Mouse (Mus musculus) hindbrain, embryonic 10.5 days (tissue): Measurements from ENCODE around the gene Syngr2. TPM values are rescaled to one million over a fixed set of nuclear protein-coding genes. Genes with fewer than 3 reads are reported as not detected.
A peak's percentile ranks its signal among the peaks of the same experiment; 100 is the strongest.

Source experiments
- DNase-seq: peaks from one replicate; pipeline ENCODE4 v3.0.0-alpha.2; 2017; ENCODE audit warnings: low spot score
- H3K27ac ChIP-seq: fragments of 300-500 bp; sonication (generic); 2 replicates; pipeline ENCODE4 v1.5.1; 2016; ENCODE audit warnings: mild to moderate bottlenecking, moderate library complexity
- H3K27me3 ChIP-seq: fragments of 300-500 bp; sonication (generic); 2 replicates; pipeline ENCODE4 v1.6.1; 2016; ENCODE audit warnings: mild to moderate bottlenecking; ENCODE audit not compliant: poor library complexity, insufficient read depth, severe bottlenecking
- H3K36me3 ChIP-seq: fragments of 300-500 bp; sonication (generic); 2 replicates; pipeline ENCODE4 v1.6.1; 2016; ENCODE audit warnings: mild to moderate bottlenecking, moderate library complexity
- H3K4me1 ChIP-seq: fragments of 300-500 bp; sonication (generic); replicated peaks from 2 replicates; pipeline ENCODE4 v1.6.1; 2016; ENCODE audit warnings: mild to moderate bottlenecking
- H3K4me3 ChIP-seq: fragments of 300-500 bp; sonication (generic); 2 replicates; pipeline ENCODE4 v1.5.1; 2016; ENCODE audit warnings: mild to moderate bottlenecking, moderate library complexity
- H3K9me3 ChIP-seq: fragments of 300-500 bp; sonication (generic); 2 replicates; pipeline ENCODE4 v1.6.1; 2016; ENCODE audit warnings: mild to moderate bottlenecking, moderate library complexity
- WGBS: fragments of 180-500 bp; shearing (Covaris S2); methylation state at CpG from one replicate; pipeline ENCODE4 v1.1.7; 2016; 5-methylcytosine and 5-hydroxymethylcytosine counted together
- polyA plus RNA-seq: library from polyadenylated mRNA; unstranded; fragments of >200 nt; fragmentation: Nextera tagmentation; extraction: Ambion mirVana; gene quantifications from 2 replicates; pipeline ENCODE4 v1.2.1, GENCODE M21; 2016

The Syngr2 gene
- polyA plus RNA-seq, 1 experiment from 2014 or later = 33.7 TPM

GRCm38 (mm10) chr11:117775540-117775939 is 33.9 kb upstream of the Syngr2 start:
- H3K27me3 ChIP-seq = peaks cover 20% of the 10 kb centered on the region
- peaks cover 32% of the 10 kb centered on the region for H3K36me3 ChIP-seq
- H3K4me3 ChIP-seq = no peak overlapping the region
- WGBS = 87% methylated on average over 11 of the region's 13 CpGs
- H3K4me1 ChIP-seq = peaks cover 32% of the 10 kb centered on the region
- peak overlapping the region; percentile 17; the same call in 1 of the 2 replicates for H3K27ac ChIP-seq
- no peaks in the 10 kb centered on the region for H3K9me3 ChIP-seq
- no peak for DNase-seq

- Histone ChIP-seq H3K27me3 (peaks cover 27% of the 10 kb centered on the region), H3K9me3 (no peaks in the 10 kb centered on the region), H3K27ac (no peak overlapping the region), H3K4me1 (peaks cover 39% of the 10 kb centered on the region), H3K4me3 (no peak overlapping the region), H3K36me3 (peaks cover 31% of the 10 kb centered on the region)
- WGBS = 91% methylated on average over 14 of the region's 14 CpGs
- DNase-seq = no peak
Measured at GRCm38 (mm10) chr11:117776085-117776792, 33.2 kb upstream of the Syngr2 start.

- no peak overlapping the region for H3K4me3 ChIP-seq
- no peaks in the 10 kb centered on the region for H3K9me3 ChIP-seq
- 93% methylated on average over 5 of the region's 5 CpGs for WGBS
- no peak for DNase-seq
- H3K27ac ChIP-seq = 0 out of 2 replicates have a peak overlapping the region, but pooled peaks have one; percentile 17
- H3K27me3 ChIP-seq = peaks cover 36% of the 10 kb centered on the region
- H3K36me3 ChIP-seq = peaks cover 26% of the 10 kb centered on the region
- peaks cover 48% of the 10 kb centered on the region for H3K4me1 ChIP-seq
Measured at GRCm38 (mm10) chr11:117777111-117777510, 32.4 kb upstream of the Syngr2 start.

DNA sequence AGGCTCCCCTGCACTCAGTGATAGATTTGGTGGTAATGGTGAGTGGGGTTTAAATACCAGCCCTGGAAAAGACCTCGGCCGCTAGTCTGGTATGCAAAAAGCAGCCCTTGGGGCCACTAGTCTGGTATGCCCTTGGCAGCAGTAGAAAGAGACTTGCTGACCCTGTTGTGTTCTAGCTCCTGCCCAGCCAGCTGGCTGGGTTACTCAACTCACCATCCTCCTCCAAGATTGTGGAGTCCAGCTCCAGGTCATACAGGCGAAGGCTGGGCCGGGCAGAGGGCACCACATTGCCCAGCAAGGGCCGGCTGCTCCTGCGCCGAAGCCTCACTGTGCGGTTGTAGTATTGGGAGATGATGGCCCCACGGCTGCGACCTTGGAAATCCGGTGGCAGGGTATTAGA is 31.4 kb upstream of the Syngr2 start:
- Histone ChIP-seq H3K36me3 (peaks cover 20% of the 10 kb centered on the region), H3K27ac (peak overlapping the region; percentile 92; the same call in 1 of the 2 replicates), H3K4me1 (peaks cover 57% of the 10 kb centered on the region), H3K4me3 (no peak overlapping the region), H3K9me3 (no peaks in the 10 kb centered on the region), H3K27me3 (peaks cover 45% of the 10 kb centered on the region)
- 96% methylated on average over 11 of the region's 11 CpGs for WGBS
- no peak for DNase-seq

GRCm38 (mm10) chr11:117778851-117779433 is 30.5 kb upstream of the Syngr2 start:
- H3K27me3 ChIP-seq = peaks cover 54% of the 10 kb centered on the region

DNA sequence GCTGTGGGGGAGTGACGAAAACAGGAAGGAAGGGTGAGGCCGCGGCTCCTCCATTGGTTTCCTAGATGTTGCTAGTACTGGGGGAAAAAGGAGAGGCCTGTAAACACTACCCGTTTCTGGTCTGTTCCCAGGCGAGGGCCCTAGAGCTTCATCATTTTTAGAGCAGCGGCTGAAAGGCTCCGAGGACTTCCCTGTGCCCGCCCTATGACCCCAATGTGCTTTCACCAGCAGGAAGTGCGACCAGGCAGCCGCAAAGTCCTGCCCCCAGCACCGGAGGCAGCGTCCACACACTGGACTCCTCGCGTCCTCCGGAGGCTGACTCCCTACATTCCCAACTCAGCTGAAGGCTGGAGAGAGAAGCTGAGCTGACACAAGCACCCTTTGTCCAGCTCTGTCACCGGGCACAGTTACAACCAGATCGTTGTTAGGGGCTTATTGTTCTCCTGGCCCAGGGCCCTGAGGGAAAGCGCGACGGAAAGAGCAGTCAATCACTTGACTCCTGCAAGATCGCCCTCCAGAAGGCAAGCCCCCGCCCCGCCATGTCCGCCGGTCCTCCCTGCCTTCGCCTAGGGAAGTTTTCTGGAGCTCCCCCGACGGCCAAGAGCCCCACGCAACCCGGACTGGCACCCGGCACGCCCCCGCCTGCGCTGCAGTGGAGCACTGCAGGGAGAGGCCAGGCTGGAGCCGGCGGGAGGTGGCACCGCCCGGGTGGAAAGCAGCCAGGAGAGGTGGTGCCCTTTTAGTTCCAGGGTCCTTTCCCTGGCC is 29.9 kb upstream of the Syngr2 start:
- peaks cover 61% of the 10 kb centered on the region for H3K27me3 ChIP-seq
- peaks cover 66% of the 10 kb centered on the region for H3K4me1 ChIP-seq
- 4% methylated on average over 38 of the region's 38 CpGs for WGBS

More at GRCm38 (mm10) chr11:117778851-117779433, 30.5 kb upstream of the Syngr2 start:
- 66% methylated on average over 12 of the region's 12 CpGs for WGBS
- Histone ChIP-seq H3K4me3 (peak overlapping the region; percentile 59), H3K36me3 (peaks cover 16% of the 10 kb centered on the region), H3K27ac (peak overlapping the region; percentile 92), H3K9me3 (no peaks in the 10 kb centered on the region), H3K4me1 (peaks cover 66% of the 10 kb centered on the region)
- no peak for DNase-seq

GRCm38 (mm10) chr11:117780199-117780515 is 29.3 kb upstream of the Syngr2 start:
- Histone ChIP-seq H3K27ac (peak overlapping the region; percentile 92), H3K36me3 (peaks cover 9% of the 10 kb centered on the region; the same call in 1 of the 2 replicates), H3K4me1 (peaks cover 66% of the 10 kb centered on the region), H3K27me3 (peaks cover 66% of the 10 kb centered on the region), H3K4me3 (peak overlapping the region; percentile 59), H3K9me3 (no peaks in the 10 kb centered on the region)
- WGBS = 1% methylated on average over 17 of the region's 17 CpGs
- no peak for DNase-seq

More for the DNA sequence above, 29.9 kb upstream of the Syngr2 start:
- Histone ChIP-seq H3K27ac (peak overlapping the region; percentile 92), H3K9me3 (no peaks in the 10 kb centered on the region), H3K36me3 (peaks cover 14% of the 10 kb centered on the region; the same call in 1 of the 2 replicates), H3K4me3 (peak overlapping the region; percentile 59)
- DNase-seq = peak; percentile 82

GRCm38 (mm10) chr11:117780582-117781111 is 28.8 kb upstream of the Syngr2 start:
- no peaks in the 10 kb centered on the region for H3K9me3 ChIP-seq
- H3K4me3 ChIP-seq = peak overlapping the region; percentile 59
- H3K27ac ChIP-seq = peak overlapping the region; percentile 92
- 2% methylated on average over 19 of the region's 19 CpGs for WGBS
- H3K4me1 ChIP-seq = peaks cover 66% of the 10 kb centered on the region
- peak; percentile 70 for DNase-seq
- peaks cover 71% of the 10 kb centered on the region for H3K27me3 ChIP-seq
- H3K36me3 ChIP-seq = peaks cover 5% of the 10 kb centered on the region; the same call in 1 of the 2 replicates

DNA sequence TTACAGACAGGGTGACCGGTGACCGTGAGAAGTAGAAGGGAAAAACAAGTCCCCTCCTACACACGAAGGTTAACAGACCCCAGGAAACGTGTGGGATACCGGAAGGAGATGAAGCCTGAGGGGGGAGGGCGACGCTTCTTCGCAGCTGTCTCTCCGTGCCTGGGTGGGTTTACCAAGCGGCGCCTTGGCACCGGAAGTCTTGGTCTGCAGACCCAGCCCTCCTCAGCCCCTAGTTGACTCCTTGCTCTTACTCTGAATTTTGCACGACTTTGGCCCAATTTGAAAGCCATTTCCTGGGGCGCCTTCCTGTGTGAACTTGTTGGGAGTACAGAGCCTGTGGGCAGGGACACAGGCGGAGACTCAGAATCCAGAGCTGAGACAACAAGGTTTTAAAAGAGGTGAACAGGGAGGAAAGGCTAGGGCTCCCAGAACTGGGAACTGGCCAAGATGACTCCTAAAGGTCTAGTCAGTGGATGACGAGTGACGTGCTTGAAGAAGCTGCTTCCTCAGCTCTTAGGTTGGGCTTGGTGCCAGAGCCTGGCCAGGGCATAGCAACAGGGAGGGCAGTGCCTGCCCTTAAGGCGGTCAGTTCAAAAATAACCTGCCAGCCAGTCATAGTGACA is 28.2 kb upstream of the Syngr2 start:
- 25% methylated on average over 18 of the region's 18 CpGs for WGBS
- peaks cover 73% of the 10 kb centered on the region for H3K27me3 ChIP-seq
- 0 out of 2 replicates have a peak, but pooled peaks cover under 1% of the 10 kb centered on the region for H3K36me3 ChIP-seq
- DNase-seq = no peak
- peak overlapping the region; percentile 59 for H3K4me3 ChIP-seq
- peak overlapping the region; percentile 81 for H3K27ac ChIP-seq
- H3K4me1 ChIP-seq = peaks cover 66% of the 10 kb centered on the region
- no peaks in the 10 kb centered on the region for H3K9me3 ChIP-seq

DNA sequence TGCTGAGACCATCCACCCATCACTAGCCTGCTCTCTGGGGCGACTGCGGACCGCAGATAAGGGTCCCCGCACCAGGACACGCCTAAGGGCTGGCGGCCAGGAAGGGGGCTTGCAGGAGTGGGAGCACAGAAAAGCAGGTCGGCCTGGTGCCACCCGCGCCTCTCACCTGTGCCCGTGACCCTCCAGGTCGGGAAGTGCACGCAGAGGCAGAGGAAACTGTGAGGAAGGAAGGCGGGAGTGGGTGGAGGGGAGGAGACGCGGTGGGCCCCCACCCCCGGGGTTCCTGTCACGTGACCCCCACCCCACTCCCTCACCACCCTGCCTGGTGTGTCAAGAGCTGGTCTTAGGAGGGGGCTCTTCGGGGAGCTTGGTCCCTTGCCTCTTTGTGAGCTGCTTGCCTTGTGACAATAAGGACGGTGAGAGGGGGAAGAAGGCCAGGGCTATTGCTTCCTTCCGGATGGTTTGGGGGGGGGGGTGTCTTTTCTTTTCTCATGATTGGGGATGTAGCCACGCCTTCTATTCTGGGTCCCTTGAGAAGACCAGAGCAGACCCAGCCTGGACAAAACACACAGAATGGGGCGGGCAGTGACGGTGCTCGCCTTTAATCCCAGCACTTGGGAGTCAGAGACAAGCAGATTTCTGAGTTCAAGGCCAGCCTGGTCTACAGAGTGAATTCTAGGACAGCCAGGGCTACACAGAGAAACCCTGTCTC is 27.3 kb upstream of the Syngr2 start, which contains the start of the genes Tmc8 and Tmc6:
Gene Tmc8, plus strand, starts transcription at position 84 of the 712 bp plus-strand sequence.
Gene Tmc6, minus strand, starts transcription at position 206 of the 712 bp plus-strand sequence.
- DNase-seq = no peak
- Histone ChIP-seq H3K4me1 (peaks cover 66% of the 10 kb centered on the region), H3K27ac (peak within 1 kb of the TSS; percentile 81), H3K27me3 (peaks cover 73% of the 10 kb centered on the region), H3K9me3 (no peaks in the 10 kb centered on the region), H3K36me3 (no peaks in the 10 kb centered on the region), H3K4me3 (peak within 1 kb of the TSS; percentile 59)
- 34% methylated on average over 24 of the region's 24 CpGs for WGBS

- 40% methylated on average over 9 of the region's 9 CpGs for WGBS
Measured at GRCm38 (mm10) chr11:117782705-117783034, 26.8 kb upstream of the Syngr2 start.

DNA sequence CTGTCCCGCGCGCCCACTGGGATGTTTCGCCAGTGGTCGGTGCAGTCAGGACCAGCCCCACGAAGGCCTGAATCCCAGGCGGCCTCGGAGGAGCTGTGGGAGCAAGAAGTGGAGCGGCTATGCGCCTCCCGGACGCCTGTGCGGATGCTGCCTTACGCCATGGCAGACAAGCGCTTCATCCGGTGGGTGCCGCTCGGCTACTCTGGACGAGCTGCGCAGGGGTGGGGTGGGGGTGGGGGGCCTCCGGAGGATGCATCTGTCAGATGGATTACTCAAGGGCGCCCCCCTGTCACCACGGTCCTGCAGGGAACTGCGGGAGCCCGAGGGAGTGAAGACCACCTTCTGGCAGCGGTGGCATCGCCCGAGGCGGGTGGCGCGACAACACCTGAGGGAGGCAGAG is 26.4 kb upstream of the Syngr2 start:
- peak; percentile 80 for DNase-seq
- H3K9me3 ChIP-seq = no peaks in the 10 kb centered on the region
- WGBS = 2% methylated on average over 31 of the region's 31 CpGs
- peaks cover 73% of the 10 kb centered on the region for H3K27me3 ChIP-seq
- peak overlapping the region; percentile 81 for H3K27ac ChIP-seq
- H3K4me1 ChIP-seq = peaks cover 58% of the 10 kb centered on the region
- H3K36me3 ChIP-seq = no peaks in the 10 kb centered on the region
- peak overlapping the region; percentile 49 for H3K4me3 ChIP-seq

More at GRCm38 (mm10) chr11:117782705-117783034, 26.8 kb upstream of the Syngr2 start:
- H3K4me1 ChIP-seq = peaks cover 62% of the 10 kb centered on the region
- no peaks in the 10 kb centered on the region for H3K9me3 ChIP-seq
- DNase-seq = no peak
- H3K4me3 ChIP-seq = peak overlapping the region; percentile 49
- no peaks in the 10 kb centered on the region for H3K36me3 ChIP-seq
- H3K27me3 ChIP-seq = peaks cover 73% of the 10 kb centered on the region
- peak overlapping the region; percentile 81 for H3K27ac ChIP-seq
